Mouse (Mus musculus): ENCODE results near the gene Mrpl32.

The Mrpl32 gene

GRCm38 (mm10) chr13:14612926-14613529 lies at the start of gene Mrpl32, which contains the start of gene Psma2:
Mrpl32 (minus strand) TSS chr13:14613165.
Psma2 (plus strand) TSS chr13:14613240.
- peak; percentile 96 to 98 for DNase-seq

- DNase-seq, result no peak
Measured at GRCm38 (mm10) chr13:14649301-14649700, 36.3 kb upstream of the Mrpl32 start.

- no peak for DNase-seq
Measured at GRCm38 (mm10) chr13:14639998-14640397, 27.0 kb upstream of the Mrpl32 start.

GRCm38 (mm10) chr13:14629726-14630641 lies 17.0 kb upstream of the Mrpl32 start, which contains the start of gene AW209491:
AW209491 (plus strand) TSS chr13:14630154.
- DNase-seq, result peak; percentile 90 to 92

- DNase-seq, result peak; percentile 14 to 48
Measured at GRCm38 (mm10) chr13:14618724-14619123, 5.8 kb upstream of the Mrpl32 start.

GRCm38 (mm10) chr13:14613553-14613952 lies 588 bp upstream of the Mrpl32 start:
- DNase-seq, result no peak

GRCm38 (mm10) chr13:14612463-14612862 lies 502 bp downstream of the Mrpl32 start:
- DNase-seq, result no peak

GRCm38 (mm10) chr13:14607616-14608015 lies 5.3 kb downstream of the Mrpl32 start:
- no peak for DNase-seq

GRCm38 (mm10) chr13:14602744-14603143 lies 10.2 kb downstream of the Mrpl32 start:
- no peak for DNase-seq

- no peak for DNase-seq
Measured at GRCm38 (mm10) chr13:14580392-14580791, 32.6 kb downstream of the Mrpl32 start.

- DNase-seq, result no peak
Measured at GRCm38 (mm10) chr13:14574128-14574527, 38.8 kb downstream of the Mrpl32 start.

- no peak for DNase-seq
Measured at GRCm38 (mm10) chr13:14561336-14561735, 51.6 kb downstream of the Mrpl32 start.

Measured in thymus, adult 18-20 months (tissue).